Mouse (Mus musculus) liver, postnatal 0 days (tissue): Measurements from ENCODE around the gene Syna. TPM values are rescaled to one million over a fixed set of nuclear protein-coding genes. Genes with fewer than 3 reads are reported as not detected.

Experiments
- ATAC-seq: fragments of 200-750 bp; cut with Nextera tagmentation; 2 replicates; pipeline ENCODE4 v1.8.0; 2017; ENCODE audit warnings: mild to moderate bottlenecking, moderate library complexity
- DNase-seq: peaks from one replicate; pipeline ENCODE4 v3.0.0-alpha.2; 2016
- H3K27ac ChIP-seq: fragments of 300-500 bp; sonication (generic); 2 replicates; pipeline ENCODE4 v1.5.1; 2014; ENCODE audit warnings: antibody characterized with exemption, moderate library complexity, mild to moderate bottlenecking, low read depth
- H3K27me3 ChIP-seq: fragments of 300-500 bp; sonication (generic); 2 replicates; pipeline ENCODE4 v1.6.1; 2014; ENCODE audit warnings: low read length, control low read depth, mixed read lengths; ENCODE audit not compliant: insufficient read depth
- H3K36me3 ChIP-seq: fragments of 300-500 bp; sonication (generic); replicated peaks from 2 replicates; pipeline ENCODE4 v1.6.1; 2014; ENCODE audit warnings: mild to moderate bottlenecking, control low read depth, low read length, moderate library complexity, mixed read lengths; ENCODE audit not compliant: insufficient read depth
- H3K4me1 ChIP-seq: fragments of 300-500 bp; sonication (generic); 2 replicates; pipeline ENCODE4 v1.6.1; 2014; ENCODE audit warnings: antibody characterized with exemption, mild to moderate bottlenecking, control low read depth; ENCODE audit not compliant: insufficient read depth
- H3K4me2 ChIP-seq: fragments of 300-500 bp; sonication (generic); 2 replicates; pipeline ENCODE4 v1.6.1; 2014; ENCODE audit warnings: low read depth, mild to moderate bottlenecking, low read length, moderate library complexity, mixed read lengths
- H3K4me3 ChIP-seq: fragments of 300-500 bp; sonication (generic); 2 replicates; pipeline ENCODE4 v1.5.1; 2014; ENCODE audit warnings: low read depth, low read length
- H3K9ac ChIP-seq: fragments of 300-500 bp; sonication (generic); replicated peaks from 2 replicates; pipeline ENCODE4 v1.6.1; 2014; ENCODE audit warnings: mild to moderate bottlenecking, moderate library complexity
- H3K9me3 ChIP-seq: fragments of 300-500 bp; sonication (generic); 2 replicates; pipeline ENCODE4 v1.6.1; 2016; ENCODE audit warnings: mild to moderate bottlenecking, control low read depth, low read length, mixed read lengths
- CTCF ChIP-seq: sonication (generic); IDR thresholded peaks from 2 replicates; pipeline ENCODE4 v1.5.1; 2016; ENCODE audit warnings: antibody characterized with exemption, low read depth
- EP300 ChIP-seq: IDR thresholded peaks from 2 replicates; pipeline ENCODE4 v1.6.1; 2016; ENCODE audit warnings: antibody characterized with exemption, low read depth, mild to moderate bottlenecking
- WGBS: fragments of 180-500 bp; shearing (Covaris S2); extraction: QIAGEN DNeasy Blood & Tissue Kit; methylation state at CpG from one replicate; pipeline ENCODE4 v1.1.7; 2014; ENCODE audit not compliant: insufficient replicate concordance; 5-methylcytosine and 5-hydroxymethylcytosine counted together
- polyA plus RNA-seq: library from polyadenylated mRNA; unstranded; fragments of >200 nt; fragmentation: Nextera tagmentation; extraction: Ambion mirVana; gene quantifications from 2 replicates; pipeline ENCODE4 v1.2.1, GENCODE M21; 2015

Gene Syna
- polyA plus RNA-seq, 1 experiment from 2014 or later: not detected

- ATAC-seq (no peak), DNase-seq (no peak)
- no peak overlapping the region for H3K4me2 ChIP-seq
- no peak overlapping the region for H3K27ac ChIP-seq
- H3K4me1 ChIP-seq: peaks cover 12% of the 10 kb centered on the region
- H3K9me3 ChIP-seq: no peaks in the 10 kb centered on the region
- WGBS: 70% methylated on average over 3 of the region's 3 CpGs
- TF ChIP-seq CTCF (no peak), EP300 (no peak)
- H3K27me3 ChIP-seq: no peaks in the 10 kb centered on the region
- no peak overlapping the region for H3K9ac ChIP-seq
- H3K36me3 ChIP-seq: no peaks in the 10 kb centered on the region
- H3K4me3 ChIP-seq: no peak overlapping the region
Measured at GRCm38 (mm10) chr5:134579135-134579534, 19.2 kb upstream of the Syna start.

- no peak overlapping the region for H3K4me3 ChIP-seq
- H3K27me3 ChIP-seq: no peaks in the 10 kb centered on the region
- H3K9me3 ChIP-seq: no peaks in the 10 kb centered on the region
- no peak overlapping the region for H3K9ac ChIP-seq
- H3K27ac ChIP-seq: no peak overlapping the region
- H3K36me3 ChIP-seq: no peaks in the 10 kb centered on the region
- TF ChIP-seq CTCF (no peak), EP300 (no peak)
- no peak overlapping the region for H3K4me2 ChIP-seq
- WGBS: 82% methylated on average over 7 of the region's 7 CpGs
- ATAC-seq (no peak), DNase-seq (no peak)
- peaks cover 7% of the 10 kb centered on the region for H3K4me1 ChIP-seq
Measured at GRCm38 (mm10) chr5:134577534-134577933, 17.6 kb upstream of the Syna start.

- H3K36me3 ChIP-seq: no peaks in the 10 kb centered on the region
- DNase-seq (no peak), ATAC-seq (no peak)
- H3K4me3 ChIP-seq: no peak overlapping the region
- no peaks in the 10 kb centered on the region for H3K9me3 ChIP-seq
- no peaks in the 10 kb centered on the region for H3K27me3 ChIP-seq
- no peak overlapping the region for H3K27ac ChIP-seq
- H3K9ac ChIP-seq: no peak overlapping the region
- WGBS: 78% methylated on average over 14 of the region's 14 CpGs
- peaks cover 14% of the 10 kb centered on the region for H3K4me1 ChIP-seq
- no peak for TF ChIP-seq EP300
- TF ChIP-seq CTCF: peak; percentile 35; the same call in 1 of the 2 replicates
- no peak overlapping the region for H3K4me2 ChIP-seq
Measured at GRCm38 (mm10) chr5:134576517-134577220, 16.7 kb upstream of the Syna start.

GRCm38 (mm10) chr5:134575833-134576232 lies 15.9 kb upstream of the Syna start:
- TF ChIP-seq EP300 (no peak), CTCF (no peak)
- H3K9ac ChIP-seq: no peak overlapping the region
- no peaks in the 10 kb centered on the region for H3K9me3 ChIP-seq
- no peaks in the 10 kb centered on the region for H3K36me3 ChIP-seq
- 77% methylated on average over 5 of the region's 5 CpGs for WGBS
- H3K4me1 ChIP-seq: peaks cover 14% of the 10 kb centered on the region
- H3K27ac ChIP-seq: no peak overlapping the region
- ATAC-seq (no peak), DNase-seq (no peak)
- H3K4me3 ChIP-seq: no peak overlapping the region
- H3K27me3 ChIP-seq: no peaks in the 10 kb centered on the region
- no peak overlapping the region for H3K4me2 ChIP-seq

GRCm38 (mm10) chr5:134572508-134573214 lies 12.7 kb upstream of the Syna start:
- no peak for DNase-seq
- H3K4me2 ChIP-seq: peak overlapping the region; percentile 92
- H3K27me3 ChIP-seq: no peaks in the 10 kb centered on the region
- H3K27ac ChIP-seq: peak overlapping the region; percentile 53
- TF ChIP-seq EP300: no peak
- TF ChIP-seq CTCF: no peak
- H3K9ac ChIP-seq: peak overlapping the region; percentile 60; the same call in 1 of the 2 replicates
- no peaks in the 10 kb centered on the region for H3K9me3 ChIP-seq
- 18% methylated on average over 10 of the region's 10 CpGs for WGBS
- ATAC-seq: peak; percentile 12; the same call in 1 of the 2 replicates
- peaks cover 14% of the 10 kb centered on the region for H3K4me1 ChIP-seq
- no peaks in the 10 kb centered on the region for H3K36me3 ChIP-seq
- peak overlapping the region; percentile 49 for H3K4me3 ChIP-seq

- no peaks in the 10 kb centered on the region for H3K36me3 ChIP-seq
- peaks cover 14% of the 10 kb centered on the region for H3K4me1 ChIP-seq
- peak overlapping the region; percentile 92 for H3K4me2 ChIP-seq
- WGBS: under 1% methylated on average over 23 of the region's 23 CpGs
- H3K27me3 ChIP-seq: no peaks in the 10 kb centered on the region
- peak; percentile 68 for ATAC-seq
- H3K27ac ChIP-seq: peak overlapping the region; percentile 53
- H3K4me3 ChIP-seq: peak overlapping the region; percentile 49
- TF ChIP-seq EP300 (no peak), CTCF (no peak)
- H3K9me3 ChIP-seq: no peaks in the 10 kb centered on the region
- peak; percentile 45 for DNase-seq
- peak overlapping the region; percentile 60 for H3K9ac ChIP-seq
Measured at GRCm38 (mm10) chr5:134571730-134572507, 11.9 kb upstream of the Syna start.
